Mouse (Mus musculus) lung, postnatal 25 days (tissue): ENCODE results near the gene Fancg.

ENCODE experiments used
- DNase-seq: peaks from one replicate; pipeline ENCODE4 v3.0.0; 2022; ENCODE audit warnings: low spot score

The Fancg gene

GRCm38 (mm10) chr4:43010161-43011038 is at the start of gene Fancg:
TSS of gene Fancg (minus strand) at chr4:43010506.
- peak; percentile 83 for DNase-seq

- DNase-seq, result no peak
Measured at GRCm38 (mm10) chr4:43059697-43060096, 49.4 kb upstream of the Fancg start.

- peak; percentile 96 for DNase-seq
Measured at GRCm38 (mm10) chr4:43058753-43059654, 48.7 kb upstream of the Fancg start, which contains the start of gene Unc13b. TSS of gene Unc13b (plus strand) at chr4:43058953.

- DNase-seq, result no peak
Measured at GRCm38 (mm10) chr4:43058392-43058752, 48.1 kb upstream of the Fancg start.

- no peak for DNase-seq
Measured at GRCm38 (mm10) chr4:43057654-43058053, 47.3 kb upstream of the Fancg start.

GRCm38 (mm10) chr4:43052627-43053026 is 42.3 kb upstream of the Fancg start:
- DNase-seq, result peak; percentile 73

- peak; percentile 91 for DNase-seq
Measured at GRCm38 (mm10) chr4:43047231-43047630, 36.9 kb upstream of the Fancg start.

GRCm38 (mm10) chr4:43046607-43047006 is 36.3 kb upstream of the Fancg start:
- no peak for DNase-seq

GRCm38 (mm10) chr4:43045659-43046302 is 35.5 kb upstream of the Fancg start, which contains the start of gene Fam214b:
TSS of gene Fam214b (minus strand) at chr4:43046220.
- peak; percentile 100 for DNase-seq

- no peak for DNase-seq
Measured at GRCm38 (mm10) chr4:43045285-43045658, 35.0 kb upstream of the Fancg start.

GRCm38 (mm10) chr4:43044673-43045072 is 34.4 kb upstream of the Fancg start:
- peak; percentile 78 for DNase-seq

GRCm38 (mm10) chr4:43043644-43044357 is 33.5 kb upstream of the Fancg start:
- DNase-seq, result peak; percentile 87

- DNase-seq, result no peak
Measured at GRCm38 (mm10) chr4:43040881-43041547, 30.7 kb upstream of the Fancg start.

- DNase-seq, result peak; percentile 98
Measured at GRCm38 (mm10) chr4:43040114-43040572, 29.8 kb upstream of the Fancg start.

GRCm38 (mm10) chr4:43039609-43040008 is 29.3 kb upstream of the Fancg start:
- no peak for DNase-seq

- DNase-seq, result peak; percentile 27
Measured at GRCm38 (mm10) chr4:43038567-43039495, 28.5 kb upstream of the Fancg start.

GRCm38 (mm10) chr4:43037860-43038566 is 27.7 kb upstream of the Fancg start:
- no peak for DNase-seq

- no peak for DNase-seq
Measured at GRCm38 (mm10) chr4:43036356-43036755, 26.1 kb upstream of the Fancg start.

GRCm38 (mm10) chr4:43035851-43036250 is 25.5 kb upstream of the Fancg start:
- DNase-seq, result no peak
